Mouse (Mus musculus) embryonic facial prominence, embryonic 14.5 days (tissue): ENCODE measurements at regions not wholly inside any gene's neighbourhood (a gene's known extent, or its start where the extent isn't known, plus 50 kb on each side); places are given as distances from the start of the nearest gene placed in this dataset.

Experiments used
- ATAC-seq: fragments of 200-750 bp; cut with Nextera tagmentation; 2 replicates; pipeline ENCODE4 v1.8.0; 2017; ENCODE audit warnings: low read depth, moderate number of reproducible peaks, moderate TSS enrichment
- DNase-seq: peaks from one replicate; pipeline ENCODE4 v3.0.0-alpha.2; 2015; ENCODE audit warnings: low spot score
- H3K27ac ChIP-seq: fragments of 300-500 bp; sonication (generic); replicated peaks from 2 replicates; pipeline ENCODE4 v1.5.1; 2014; ENCODE audit warnings: low read depth, mild to moderate bottlenecking, low read length, moderate library complexity
- H3K27me3 ChIP-seq: fragments of 300-500 bp; sonication (generic); replicated peaks from 2 replicates; pipeline ENCODE4 v1.6.1; 2014; ENCODE audit warnings: low read length; ENCODE audit not compliant: control insufficient read depth, insufficient read depth
- H3K36me3 ChIP-seq: fragments of 300-500 bp; sonication (generic); 2 replicates; pipeline ENCODE4 v1.6.1; 2014; ENCODE audit warnings: low read length, mixed read lengths; ENCODE audit not compliant: control insufficient read depth, insufficient read depth
- H3K4me1 ChIP-seq: fragments of 300-500 bp; sonication (generic); 2 replicates; pipeline ENCODE4 v1.6.1; 2014; ENCODE audit warnings: antibody characterized with exemption, low read length; ENCODE audit not compliant: control insufficient read depth, insufficient read depth
- H3K4me2 ChIP-seq: fragments of 300-500 bp; sonication (generic); 2 replicates; pipeline ENCODE4 v1.6.1; 2014; ENCODE audit warnings: low read depth, mild to moderate bottlenecking, low read length, moderate library complexity, mixed read lengths
- H3K4me3 ChIP-seq: fragments of 300-500 bp; sonication (generic); 2 replicates; pipeline ENCODE4 v1.5.1; 2014; ENCODE audit warnings: low read depth, mild to moderate bottlenecking, low read length
- H3K9ac ChIP-seq: fragments of 300-500 bp; sonication (generic); 2 replicates; pipeline ENCODE4 v1.6.1; 2014; ENCODE audit warnings: low read depth, mild to moderate bottlenecking, low read length, moderate library complexity, mixed read lengths
- H3K9me3 ChIP-seq: fragments of 300-500 bp; sonication (generic); 2 replicates; pipeline ENCODE4 v1.6.1; 2016; ENCODE audit warnings: low read length; ENCODE audit not compliant: control insufficient read depth
- WGBS: fragments of 180-500 bp; shearing (Covaris S2); extraction: QIAGEN DNeasy Blood & Tissue Kit; methylation state at CpG from one replicate; pipeline ENCODE4 v1.1.7; 2014; 5-methylcytosine and 5-hydroxymethylcytosine counted together

DNA sequence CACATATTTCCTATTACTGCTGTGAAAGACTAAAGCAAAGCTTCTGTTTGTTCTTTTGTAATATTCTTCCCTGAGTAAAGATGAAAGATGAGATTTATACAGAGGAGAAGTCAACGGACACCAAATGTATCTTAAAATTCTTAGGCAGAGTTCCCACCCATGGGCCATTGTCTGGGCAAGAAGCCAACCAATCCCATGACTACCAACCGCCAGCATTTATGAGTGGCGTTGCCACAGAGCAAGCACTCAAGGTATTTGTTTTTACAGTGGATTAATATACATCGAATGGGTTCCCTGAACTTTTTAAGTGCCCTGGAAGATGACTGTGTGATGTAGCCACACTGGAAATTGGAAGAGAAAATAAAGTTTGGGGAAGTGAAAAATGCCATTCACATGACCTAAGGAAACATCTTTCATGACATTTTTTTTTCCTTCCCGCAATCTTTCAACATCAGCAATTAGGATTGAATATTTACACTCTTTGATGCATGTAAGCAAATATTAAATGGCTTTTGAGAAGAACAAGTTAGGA is 525.1 kb downstream of the Ofcc1 start:
- H3K27me3 ChIP-seq, result no peaks in the 10 kb centered on the region
- H3K9me3 ChIP-seq, result no peaks in the 10 kb centered on the region
- no peaks in the 10 kb centered on the region for H3K36me3 ChIP-seq
- H3K4me2 ChIP-seq, result no peak overlapping the region
- H3K9ac ChIP-seq, result no peak overlapping the region
- ATAC-seq (peak; percentile 18; the same call in 1 of the 2 replicates), DNase-seq (peak; percentile 74)
- H3K4me3 ChIP-seq, result no peak overlapping the region
- no peak overlapping the region for H3K27ac ChIP-seq
- H3K4me1 ChIP-seq, result no peaks in the 10 kb centered on the region; the same call in 1 of the 2 replicates
- 44% methylated on average over 5 of the region's 5 CpGs for WGBS

DNA sequence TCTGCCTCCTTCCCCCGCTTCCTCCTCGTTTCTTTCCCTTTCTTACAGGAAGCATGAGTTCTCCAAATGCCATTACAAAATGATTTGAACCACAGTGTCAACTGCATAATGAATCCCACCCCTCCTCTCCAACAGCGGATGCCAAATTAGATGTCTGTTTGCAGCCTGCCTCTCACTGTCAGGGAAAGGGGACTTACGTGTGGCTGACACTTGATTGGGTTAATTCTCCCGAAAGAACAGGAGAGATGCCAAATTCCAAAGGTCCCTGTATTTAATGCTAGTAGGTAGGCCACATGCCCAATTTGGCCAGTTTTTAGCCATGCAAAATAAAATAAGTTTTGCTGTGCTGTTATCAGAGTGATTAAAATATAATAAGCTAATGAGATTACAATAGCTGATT is 525.9 kb downstream of the Ofcc1 start:
- no peaks in the 10 kb centered on the region; the same call in 1 of the 2 replicates for H3K4me1 ChIP-seq
- DNase-seq (peak; percentile 5), ATAC-seq (no peak)
- H3K9me3 ChIP-seq, result no peaks in the 10 kb centered on the region
- no peak overlapping the region for H3K4me2 ChIP-seq
- H3K27me3 ChIP-seq, result no peaks in the 10 kb centered on the region
- no peak overlapping the region for H3K4me3 ChIP-seq
- H3K9ac ChIP-seq, result no peak overlapping the region
- H3K27ac ChIP-seq, result no peak overlapping the region
- no peaks in the 10 kb centered on the region for H3K36me3 ChIP-seq
- 34% methylated on average over 5 of the region's 5 CpGs for WGBS

DNA sequence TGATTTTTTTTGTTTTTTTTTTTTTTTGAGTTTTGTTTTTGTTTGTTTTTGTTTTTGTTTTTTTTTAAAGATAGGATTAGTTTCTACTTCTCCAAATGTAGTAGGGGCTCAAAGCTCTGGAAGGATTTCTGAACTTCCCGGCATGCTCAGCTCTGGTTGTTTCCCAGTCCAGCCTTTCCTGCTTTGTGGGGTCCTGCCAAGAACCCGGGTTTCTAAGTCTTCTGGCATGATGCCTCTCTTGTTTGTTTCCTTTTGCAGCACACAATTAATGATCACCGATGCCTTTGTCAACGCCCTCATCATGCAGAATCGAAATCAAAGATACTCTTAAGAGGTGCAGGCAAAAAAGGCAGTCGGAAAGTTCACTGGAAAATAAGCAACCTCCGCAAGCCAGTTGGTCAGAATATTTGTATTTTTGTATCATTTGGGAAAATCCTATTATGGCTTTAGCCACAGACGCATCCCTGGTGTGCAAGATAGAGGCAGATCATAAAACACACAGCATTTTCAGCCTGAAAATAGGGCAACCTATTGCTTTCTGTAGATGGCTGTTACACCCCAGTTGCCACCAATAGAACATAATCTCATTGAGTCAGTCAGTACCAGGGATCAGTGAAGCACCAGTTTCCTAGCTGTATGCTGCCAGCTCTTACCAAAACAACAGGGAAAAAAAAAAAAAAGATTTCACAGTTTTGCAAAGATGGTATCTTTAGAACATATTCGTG is 526.6 kb downstream of the Ofcc1 start:
- H3K27ac ChIP-seq, result no peak overlapping the region
- no peak for ATAC-seq
- DNase-seq, result no peak
- no peaks in the 10 kb centered on the region for H3K36me3 ChIP-seq
- no peak overlapping the region for H3K9ac ChIP-seq
- no peaks in the 10 kb centered on the region for H3K27me3 ChIP-seq
- 72% methylated on average over 9 of the region's 9 CpGs for WGBS
- no peak overlapping the region for H3K4me3 ChIP-seq
- no peaks in the 10 kb centered on the region; the same call in 1 of the 2 replicates for H3K4me1 ChIP-seq
- no peak overlapping the region for H3K4me2 ChIP-seq
- no peaks in the 10 kb centered on the region for H3K9me3 ChIP-seq

DNA sequence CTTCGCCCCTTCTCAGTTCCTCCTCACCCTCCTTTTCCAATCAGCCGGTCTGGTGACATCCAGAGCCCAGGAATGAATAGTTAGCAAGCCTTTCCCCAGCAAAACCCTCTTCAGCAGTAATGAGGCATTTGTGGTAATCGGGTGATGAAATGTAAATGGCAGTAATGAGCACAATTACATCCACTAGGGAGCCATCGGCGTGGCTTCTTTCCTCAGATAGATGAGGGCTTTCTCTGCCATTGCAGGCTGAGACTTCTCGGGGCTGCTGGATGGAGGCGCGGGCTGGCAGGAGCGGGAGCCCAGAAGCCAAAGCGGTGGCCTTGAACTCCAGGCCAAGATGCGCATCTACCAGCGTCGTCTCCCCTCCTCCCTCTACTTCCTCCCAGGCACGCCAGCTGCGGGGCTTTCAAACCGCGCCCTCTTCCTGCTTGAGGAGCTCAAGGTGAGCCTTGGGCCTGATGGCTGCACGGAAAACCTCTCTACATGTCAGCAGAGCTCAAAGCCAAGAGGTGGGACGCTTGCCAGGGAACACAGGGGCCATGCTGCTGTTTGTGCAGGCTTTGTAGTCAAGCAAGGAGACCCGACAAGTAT is 537.2 kb downstream of the Ofcc1 start:
- peak; percentile 37; the same call in 1 of the 2 replicates for ATAC-seq
- WGBS, result 4% methylated on average over 19 of the region's 20 CpGs

DNA sequence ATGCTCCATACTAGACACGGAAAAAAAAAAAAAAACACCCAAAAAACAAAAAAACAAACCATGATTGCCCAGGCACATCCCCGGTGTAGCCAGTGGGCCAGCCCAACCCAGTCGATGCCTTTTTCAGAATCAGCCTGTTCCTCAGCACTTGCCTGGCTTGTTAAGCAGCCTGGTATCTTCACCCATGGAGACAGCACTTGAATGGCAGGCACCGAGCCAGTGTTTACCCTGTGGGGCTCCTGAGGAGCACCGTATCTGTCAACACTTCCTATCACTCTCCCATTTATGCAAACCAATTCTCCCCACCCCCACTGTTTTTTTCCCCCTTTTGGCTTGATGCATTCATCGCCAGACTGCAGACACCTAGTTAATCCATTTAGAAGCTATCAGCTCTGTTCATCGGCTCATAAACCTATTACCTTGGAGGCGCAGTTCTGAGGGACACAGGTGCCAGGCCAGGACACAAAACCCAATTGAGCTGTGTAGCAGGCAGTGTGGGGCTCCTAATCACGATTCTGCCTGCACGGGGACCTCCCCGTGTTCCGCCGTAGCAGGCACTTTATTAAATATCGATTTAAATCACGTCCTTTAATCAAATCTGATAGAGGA is 537.8 kb downstream of the Ofcc1 start:
- DNase-seq (peak; percentile 62), ATAC-seq (peak; percentile 47; the same call in 1 of the 2 replicates)

More for the DNA sequence above, 537.2 kb downstream of the Ofcc1 start:
- H3K9ac ChIP-seq, result peak overlapping the region; percentile 56
- H3K4me1 ChIP-seq, result peaks cover 7% of the 10 kb centered on the region; the same call in 1 of the 2 replicates
- DNase-seq, result peak; percentile 79
- peaks cover 10% of the 10 kb centered on the region; the same call in 1 of the 2 replicates for H3K27me3 ChIP-seq
- H3K9me3 ChIP-seq, result no peaks in the 10 kb centered on the region
- no peak overlapping the region for H3K27ac ChIP-seq
- peak overlapping the region; percentile 73 for H3K4me2 ChIP-seq
- peak overlapping the region; percentile 34 for H3K4me3 ChIP-seq
- no peaks in the 10 kb centered on the region for H3K36me3 ChIP-seq

DNA sequence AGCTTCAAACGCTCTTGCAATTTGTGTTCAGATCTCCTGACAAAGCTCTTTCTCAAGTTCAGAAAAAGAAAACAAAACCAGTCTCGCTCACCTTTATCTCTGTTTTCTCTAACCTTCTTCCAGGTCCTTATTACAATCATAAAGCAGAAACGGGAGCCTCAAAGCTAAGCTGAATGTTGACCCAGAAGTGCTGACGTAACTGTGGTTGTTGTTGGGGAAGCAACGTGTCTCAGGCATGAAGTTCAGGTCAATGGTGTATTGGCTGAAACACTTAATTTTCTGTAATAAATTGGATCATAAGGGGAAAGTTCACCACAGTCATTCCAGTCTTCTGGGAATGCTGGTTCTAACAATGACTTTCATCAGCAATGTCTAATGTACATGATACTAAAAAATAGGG is 586.7 kb downstream of the Ofcc1 start:
- Histone ChIP-seq H3K27ac (no peak overlapping the region), H3K9me3 (no peaks in the 10 kb centered on the region), H3K36me3 (no peaks in the 10 kb centered on the region), H3K4me1 (no peaks in the 10 kb centered on the region), H3K27me3 (no peaks in the 10 kb centered on the region), H3K4me2 (no peak overlapping the region), H3K9ac (no peak overlapping the region), H3K4me3 (no peak overlapping the region)
- 68% methylated on average over 5 of the region's 5 CpGs for WGBS
- DNase-seq (no peak), ATAC-seq (no peak)

More for the DNA sequence above, 537.8 kb downstream of the Ofcc1 start:
- 22% methylated on average over 15 of the region's 15 CpGs for WGBS
- H3K9me3 ChIP-seq, result no peaks in the 10 kb centered on the region
- no peaks in the 10 kb centered on the region for H3K36me3 ChIP-seq
- H3K27me3 ChIP-seq, result peaks cover 10% of the 10 kb centered on the region; the same call in 1 of the 2 replicates
- no peak overlapping the region for H3K27ac ChIP-seq
- H3K4me1 ChIP-seq, result peaks cover 7% of the 10 kb centered on the region; the same call in 1 of the 2 replicates
- no peak overlapping the region for H3K9ac ChIP-seq
- peak overlapping the region; percentile 34 for H3K4me3 ChIP-seq
- H3K4me2 ChIP-seq, result peak overlapping the region; percentile 73

DNA sequence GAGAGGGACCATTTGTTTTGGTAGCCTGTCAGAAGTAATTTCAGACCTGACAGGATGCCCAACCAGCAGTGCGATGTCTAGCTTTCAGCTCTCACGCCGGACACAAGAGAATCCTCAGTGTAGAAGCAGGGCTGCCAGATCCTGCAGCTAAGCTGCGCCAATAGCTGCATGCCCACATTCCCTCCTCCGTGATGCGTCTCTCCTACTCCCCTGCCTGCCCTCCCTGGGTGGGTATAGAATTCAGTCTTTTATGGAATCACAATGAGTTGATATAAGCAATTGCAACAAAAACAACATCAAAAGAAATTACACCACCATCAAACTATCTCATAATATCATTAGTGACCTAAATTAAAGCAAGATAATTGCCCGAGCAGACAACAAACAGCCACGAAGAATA is 587.1 kb downstream of the Ofcc1 start:
- WGBS, result 63% methylated on average over 8 of the region's 8 CpGs
- Histone ChIP-seq H3K27ac (no peak overlapping the region), H3K27me3 (no peaks in the 10 kb centered on the region), H3K4me1 (no peaks in the 10 kb centered on the region), H3K9ac (no peak overlapping the region), H3K36me3 (no peaks in the 10 kb centered on the region), H3K4me2 (no peak overlapping the region), H3K4me3 (no peak overlapping the region), H3K9me3 (no peaks in the 10 kb centered on the region)
- ATAC-seq (no peak), DNase-seq (peak; percentile 13)

DNA sequence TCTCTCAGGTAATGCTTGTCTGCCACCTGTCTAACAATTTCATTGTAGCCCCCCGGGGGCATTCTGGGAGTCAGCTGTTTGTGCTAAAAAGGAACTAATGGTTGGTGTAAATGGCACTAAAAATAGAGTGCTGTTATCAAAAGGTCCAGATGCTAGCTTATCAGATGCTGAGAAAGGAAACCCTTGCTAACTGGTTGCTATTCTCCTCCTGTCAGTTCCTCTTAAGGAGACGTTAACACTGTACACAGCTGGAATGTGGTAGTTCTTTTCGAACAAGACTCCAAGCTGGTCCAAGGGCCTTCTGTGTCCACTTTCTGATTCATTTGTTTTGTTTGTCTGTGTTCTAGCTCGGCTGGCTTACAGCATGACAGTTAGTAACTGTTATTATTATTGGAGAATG is 592.0 kb downstream of the Ofcc1 start:
- Histone ChIP-seq H3K27me3 (no peaks in the 10 kb centered on the region), H3K4me1 (no peaks in the 10 kb centered on the region), H3K4me2 (no peak overlapping the region), H3K4me3 (no peak overlapping the region), H3K36me3 (no peaks in the 10 kb centered on the region), H3K9ac (no peak overlapping the region), H3K27ac (no peak overlapping the region), H3K9me3 (no peaks in the 10 kb centered on the region)
- 34% methylated on average over 4 of the region's 4 CpGs for WGBS
- DNase-seq (no peak), ATAC-seq (no peak)
